Mouse (Mus musculus): Measurements from ENCODE around the gene Ak8.

GRCm38 (mm10) chr2:28706787-28707186, 6.8 kb downstream of the Ak8 start:
- TF ChIP-seq CTCF (IDR thresholded peaks at IDR 0.05 in 2 of 3, conservative IDR thresholded peaks at IDR 0.05 in 1 of 3; ENCODE audit: control insufficient read depth in 1 of 3, insufficient read depth in 1 of 3, low read depth in 2 of 3, low read length in 3 of 3, poor library complexity in 1 of 3, severe bottlenecking in 1 of 3): no peak
- no peak for TF ChIP-seq POLR2A (IDR thresholded peaks at IDR 0.05; ENCODE audit: control insufficient read depth in 1 of 2, insufficient read depth in 1 of 2, low read depth in 1 of 2, low read length in 2 of 2, poor library complexity in 1 of 2)
- no peak for TF ChIP-seq TAL1 (IDR thresholded peaks at IDR 0.05; ENCODE audit: low read length)
- no peak for TF ChIP-seq MAFK (IDR thresholded peaks at IDR 0.05; ENCODE audit: borderline replicate concordance, low read depth, low read length)
- no peak; the same call in 1 of the 2 replicates for TF ChIP-seq SIN3A (IDR thresholded peaks at IDR 0.05; ENCODE audit: low read length)
- TF ChIP-seq UBTF (IDR thresholded peaks at IDR 0.05; ENCODE audit: borderline replicate concordance, insufficient read depth, low read depth, low read length): no peak
- no peak for TF ChIP-seq EP300 (IDR thresholded peaks at IDR 0.05; ENCODE audit: low read depth in 1 of 2, low read length in 2 of 2)
- TF ChIP-seq ZC3H11A (IDR thresholded peaks at IDR 0.05; ENCODE audit: low read depth, low read length): no peak
- TF ChIP-seq GATA1 (IDR thresholded peaks at IDR 0.05; ENCODE audit: low read depth, low read length): no peak
- TF ChIP-seq POLR2AphosphoS2 (IDR thresholded peaks at IDR 0.05; ENCODE audit: low read length): no peak
- TF ChIP-seq MYC (IDR thresholded peaks at IDR 0.05; ENCODE audit: low read depth, low read length): no peak
- no peak for TF ChIP-seq TCF12 (IDR thresholded peaks at IDR 0.05; ENCODE audit: low read depth, low read length)
- no peak for TF ChIP-seq USF1 (IDR thresholded peaks at IDR 0.05; ENCODE audit: low read depth, low read length)
- no peak for TF ChIP-seq HCFC1 (IDR thresholded peaks at IDR 0.05; ENCODE audit: low read depth, low read length)
